8 mouse cellular contexts compared by ENCODE assay signal in the genomic region with DNA sequence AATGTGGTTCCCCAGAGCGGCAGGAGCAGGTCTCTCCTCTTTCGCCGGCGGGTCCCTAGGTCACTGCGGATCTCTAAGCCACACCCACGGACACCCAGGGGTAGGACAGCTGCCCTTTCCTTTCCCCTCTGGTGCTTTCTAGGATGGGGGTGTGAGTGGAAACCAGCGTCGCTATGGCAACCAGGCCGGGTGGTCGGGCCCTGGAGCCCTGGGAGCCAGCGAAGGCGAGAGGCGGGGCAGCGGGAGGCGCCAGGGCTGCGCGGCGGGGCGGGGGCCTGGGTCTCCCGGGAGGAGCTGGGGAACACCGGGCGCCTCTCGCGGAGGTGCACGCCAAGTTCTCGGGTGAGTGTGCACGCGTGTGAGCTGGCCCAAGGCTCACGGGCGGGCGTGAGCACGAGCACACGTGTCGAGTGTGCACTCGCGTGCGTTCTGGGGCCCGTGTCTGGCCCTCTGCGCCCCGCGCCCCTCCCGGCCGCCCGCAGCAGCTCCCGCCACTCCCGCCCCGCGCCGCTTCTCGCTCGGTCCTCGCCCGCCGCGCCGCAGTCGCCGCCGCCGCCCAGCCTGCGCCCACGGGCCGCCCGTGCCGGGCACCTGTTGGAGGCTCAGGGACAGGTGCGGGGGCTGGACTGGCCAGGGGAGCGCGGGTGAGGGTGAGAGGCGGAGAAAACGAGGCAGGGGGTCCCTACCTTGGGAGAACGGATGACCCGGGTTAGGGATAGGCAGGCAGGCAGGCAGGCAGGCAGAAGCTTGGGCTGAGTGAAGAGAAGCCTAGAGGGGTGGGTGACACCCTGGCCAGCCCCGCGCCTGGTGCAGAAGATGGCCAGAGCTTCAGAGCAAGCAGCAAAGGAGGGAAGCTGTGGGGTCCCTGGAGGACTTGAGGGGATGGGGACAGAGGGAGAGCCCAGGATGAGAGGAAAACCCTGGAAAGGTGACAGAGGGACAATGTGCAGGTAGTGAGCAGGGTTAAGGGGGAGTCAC. TPM values are rescaled to one million over a fixed set of nuclear protein-coding genes. Genes with fewer than 3 reads are reported as not detected.
DNase-seq lines count a peak whose midpoint lies in the region; ATAC-seq and TF ChIP-seq lines count a peak whose summit lies in the region.

No protein-coding gene starts in this region.

- 0 out of 2 replicates have a peak, but pooled peaks cover 6% of the 10 kb centered on the region for H3K4me1 ChIP-seq in heart, embryonic 16.5 days (ENCODE audit: control insufficient read depth, insufficient read depth, low read length)
- H3K4me1 ChIP-seq in ES-E14 (ENCODE audit: control insufficient read depth in 2 of 2, insufficient read depth in 2 of 2, low read length in 2 of 2, poor library complexity in 1 of 2): peaks cover 0 to 19% of the 10 kb centered on the region in 2 experiments; a peak in 2 of 4 replicates
- peaks cover 28% of the 10 kb centered on the region for H3K4me1 ChIP-seq in intestine, embryonic 16.5 days (ENCODE audit: control insufficient read depth, insufficient read depth, low read length)
- peaks cover 24% of the 10 kb centered on the region for H3K4me1 ChIP-seq in neural tube, embryonic 15.5 days

- peak overlapping the region; percentile 95 for H3K4me2 ChIP-seq in heart, embryonic 16.5 days (ENCODE audit: low read depth, low read length)
- H3K4me2 ChIP-seq in intestine, embryonic 16.5 days (ENCODE audit: low read depth, low read length): peak overlapping the region; percentile 99
- H3K4me2 ChIP-seq in neural tube, embryonic 15.5 days: peak overlapping the region; percentile 100

- DNase-seq in heart, adult 8-10 months (ENCODE audit: low spot score): no peak
- no peak for DNase-seq in ES-E14 (ENCODE audit: low read depth, low spot score)
- peak; percentile 81 for DNase-seq in embryo, embryonic 11 days

- under 1% methylated on average over 73 of the region's 74 CpGs for WGBS in heart, embryonic 16.5 days
- 2% methylated on average over 73 of the region's 74 CpGs for WGBS in intestine, embryonic 16.5 days
- 1% methylated on average over 41 of the region's 74 CpGs for WGBS in neural tube, embryonic 15.5 days

- no peak for ATAC-seq in heart, embryonic 16.5 days (replicated peaks; ENCODE audit: extremely low read depth, insufficient read depth, low FRiP score)
- peak; percentile 41 for ATAC-seq in intestine, embryonic 16.5 days
- ATAC-seq in neural tube, embryonic 15.5 days (ENCODE audit: low FRiP score): peak; percentile 59
- ATAC-seq in activated CD4-positive, CD25-positive, alpha-beta regulatory T cell, adult 4 months: no peak
- ATAC-seq in inflammation-experienced regulatory T-cells, adult 6 months: no peak

- H3K36me3 ChIP-seq in heart, embryonic 16.5 days (ENCODE audit: control insufficient read depth, insufficient read depth): peaks cover 7% of the 10 kb centered on the region
- H3K36me3 ChIP-seq in ES-E14 (ENCODE audit: control insufficient read depth, insufficient read depth, low read length, poor library complexity, severe bottlenecking): peaks cover 14% of the 10 kb centered on the region
- H3K36me3 ChIP-seq in intestine, embryonic 16.5 days (ENCODE audit: control insufficient read depth, insufficient read depth, low read length): peaks cover 6% of the 10 kb centered on the region; the same call in 1 of the 2 replicates
- H3K36me3 ChIP-seq in neural tube, embryonic 15.5 days: peaks cover 20% of the 10 kb centered on the region

- peak overlapping the region; percentile 62 for H3K9ac ChIP-seq in heart, embryonic 16.5 days (ENCODE audit: low read length)
- H3K9ac ChIP-seq in ES-E14 (ENCODE audit: insufficient read depth, low read depth, low read length, poor library complexity, severe bottlenecking): peak overlapping the region; percentile 52
- peak overlapping the region; percentile 67 for H3K9ac ChIP-seq in intestine, embryonic 16.5 days (ENCODE audit: low read depth, low read length)
- peak overlapping the region; percentile 74 for H3K9ac ChIP-seq in neural tube, embryonic 15.5 days (replicated peaks)

- in situ Hi-C loops in ES-E14 (cut with MboI; ENCODE audit: low sequenced_read_pairs in 2 of 2, unreplicated experiment in 2 of 2): no loop called here

- no peaks in the 10 kb centered on the region for H3K9me3 ChIP-seq in heart, embryonic 16.5 days (replicated peaks; ENCODE audit: control insufficient read depth, low read length)
- H3K9me3 ChIP-seq in ES-E14 (ENCODE audit: control insufficient read depth, insufficient read depth, low read depth, low read length): no peaks in the 10 kb centered on the region
- no peaks in the 10 kb centered on the region for H3K9me3 ChIP-seq in intestine, embryonic 16.5 days (ENCODE audit: control insufficient read depth, low read length)
- no peaks in the 10 kb centered on the region for H3K9me3 ChIP-seq in neural tube, embryonic 15.5 days (replicated peaks)

- peaks cover 28% of the 10 kb centered on the region for H3K27me3 ChIP-seq in heart, embryonic 16.5 days (ENCODE audit: control insufficient read depth, insufficient read depth, low read length)
- peaks cover 23% of the 10 kb centered on the region for H3K27me3 ChIP-seq in intestine, embryonic 16.5 days (replicated peaks; ENCODE audit: control insufficient read depth, insufficient read depth, low read length)
- peaks cover 22% of the 10 kb centered on the region for H3K27me3 ChIP-seq in neural tube, embryonic 15.5 days (replicated peaks)

- H3K4me3 ChIP-seq in heart, embryonic 16.5 days (ENCODE audit: low read length): peak overlapping the region; percentile 59
- H3K4me3 ChIP-seq in ES-E14 (ENCODE audit: insufficient read depth in 1 of 2, low read depth in 1 of 2, low read length in 2 of 2, poor library complexity in 1 of 2, severe bottlenecking in 1 of 2): peak overlapping the region; percentile 63 to 80
- H3K4me3 ChIP-seq in intestine, embryonic 16.5 days (ENCODE audit: low read length): peak overlapping the region; percentile 57
- H3K4me3 ChIP-seq in neural tube, embryonic 15.5 days (replicated peaks): peak overlapping the region; percentile 61

- no peak overlapping the region for H3K27ac ChIP-seq in heart, embryonic 16.5 days (ENCODE audit: low read length)
- H3K27ac ChIP-seq in ES-E14 (ENCODE audit: insufficient read depth, low read depth, low read length, poor library complexity, severe bottlenecking): no peak overlapping the region
- H3K27ac ChIP-seq in intestine, embryonic 16.5 days (ENCODE audit: low read length): no peak overlapping the region
- peak overlapping the region; percentile 45; the same call in 1 of the 2 replicates for H3K27ac ChIP-seq in neural tube, embryonic 15.5 days (replicated peaks)

TF ChIP-seq in ES-E14, 5 proteins besides CTCF, POLR2A, EP300 and RAD21 (continues in another document):
- TF ChIP-seq MAFK (IDR thresholded peaks at IDR 0.05; ENCODE audit: insufficient read depth, low read depth, low read length): no peak

RNA-seq across cellular contexts. Expression of a gene that starts 0.5 kb away (rescaled TPM):
- polyA plus RNA-seq in heart, embryonic 16.5 days (2015; fragmentation: Nextera tagmentation; extraction: Ambion mirVana): not detected in 2 replicates
- total RNA-seq in heart, adult 8-10 months (2022): not detected
- total RNA-seq in ES-E14 (2012; rRNA removed): 5.5 and 7.7 TPM in 2 replicates
- polyA plus RNA-seq in intestine, embryonic 16.5 days (2015; fragmentation: Nextera tagmentation; extraction: Ambion mirVana): 0.37 and 0.62 TPM in 2 replicates
- polyA plus RNA-seq in neural tube, embryonic 15.5 days (2015; fragmentation: Nextera tagmentation; extraction: Ambion mirVana): 36.2 and 39.3 TPM in 2 replicates
- not detected for polyA plus RNA-seq in activated CD4-positive, CD25-positive, alpha-beta regulatory T cell, adult 4 months (2017; shearing (Covaris generic))
- polyA plus RNA-seq in inflammation-experienced regulatory T-cells, adult 6 months (2017; shearing (Covaris generic)): not detected

RNA-seq across cellular contexts. Expression of a gene that starts 14.1 kb away (rescaled TPM):
- polyA plus RNA-seq in heart, embryonic 16.5 days (2015; fragmentation: Nextera tagmentation; extraction: Ambion mirVana): 19.8 and 22.2 TPM in 2 replicates
- total RNA-seq in heart, adult 8-10 months (2022): 1 to 10 TPM; 4.8 to 9.6 (median 6.4) TPM
- 99.7 and 111 TPM in 2 replicates for total RNA-seq in ES-E14 (2012; rRNA removed)
- 18.3 and 24.8 TPM in 2 replicates for polyA plus RNA-seq in intestine, embryonic 16.5 days (2015; fragmentation: Nextera tagmentation; extraction: Ambion mirVana)
- 20.3 and 28.6 TPM in 2 replicates for polyA plus RNA-seq in neural tube, embryonic 15.5 days (2015; fragmentation: Nextera tagmentation; extraction: Ambion mirVana)
- polyA plus RNA-seq in activated CD4-positive, CD25-positive, alpha-beta regulatory T cell, adult 4 months (2017; shearing (Covaris generic)): 10 to 100 TPM; 10.5 to 18.4 TPM
- 10 to 100 TPM; 11.2 to 19.3 (median 18.2) TPM for polyA plus RNA-seq in inflammation-experienced regulatory T-cells, adult 6 months (2017; shearing (Covaris generic))

RNA-seq across cellular contexts. Expression of a gene that starts 14.5 kb away (rescaled TPM):
- 50.5 and 52.0 TPM in 2 replicates for polyA plus RNA-seq in heart, embryonic 16.5 days (2015; fragmentation: Nextera tagmentation; extraction: Ambion mirVana)
- total RNA-seq in heart, adult 8-10 months (2022): 10 to 100 TPM; 18.3 to 23.9 (median 21.3) TPM
- 68.7 and 78.7 TPM in 2 replicates for total RNA-seq in ES-E14 (2012; rRNA removed)
- polyA plus RNA-seq in intestine, embryonic 16.5 days (2015; fragmentation: Nextera tagmentation; extraction: Ambion mirVana): 62.3 and 64.0 TPM in 2 replicates
- 89.4 and 90.5 TPM in 2 replicates for polyA plus RNA-seq in neural tube, embryonic 15.5 days (2015; fragmentation: Nextera tagmentation; extraction: Ambion mirVana)
- polyA plus RNA-seq in activated CD4-positive, CD25-positive, alpha-beta regulatory T cell, adult 4 months (2017; shearing (Covaris generic)): 10 to 100 TPM; 54.8 to 82.2 TPM
- 10 to 100 TPM; 63.0 to 88.4 (median 68.7) TPM for polyA plus RNA-seq in inflammation-experienced regulatory T-cells, adult 6 months (2017; shearing (Covaris generic))

RNA-seq across cellular contexts. Expression of a gene that starts 16.3 kb away (rescaled TPM):
- polyA plus RNA-seq in heart, embryonic 16.5 days (2015; fragmentation: Nextera tagmentation; extraction: Ambion mirVana): not detected in 2 replicates
- not detected for total RNA-seq in heart, adult 8-10 months (2022)
- not detected in 2 replicates for total RNA-seq in ES-E14 (2012; rRNA removed)
- polyA plus RNA-seq in intestine, embryonic 16.5 days (2015; fragmentation: Nextera tagmentation; extraction: Ambion mirVana): not detected in 2 replicates
- not detected in 2 replicates for polyA plus RNA-seq in neural tube, embryonic 15.5 days (2015; fragmentation: Nextera tagmentation; extraction: Ambion mirVana)
- polyA plus RNA-seq in activated CD4-positive, CD25-positive, alpha-beta regulatory T cell, adult 4 months (2017; shearing (Covaris generic)): not detected
- not detected for polyA plus RNA-seq in inflammation-experienced regulatory T-cells, adult 6 months (2017; shearing (Covaris generic))

RNA-seq across cellular contexts. Expression of a gene that starts 36.8 kb away (rescaled TPM):
- 31.1 and 35.4 TPM in 2 replicates for polyA plus RNA-seq in heart, embryonic 16.5 days (2015; fragmentation: Nextera tagmentation; extraction: Ambion mirVana)
- total RNA-seq in heart, adult 8-10 months (2022): 10 to 100 TPM; 35.8 to 40.4 (median 38.5) TPM
- 42.3 and 57.2 TPM in 2 replicates for total RNA-seq in ES-E14 (2012; rRNA removed)
- polyA plus RNA-seq in intestine, embryonic 16.5 days (2015; fragmentation: Nextera tagmentation; extraction: Ambion mirVana): 27.6 and 28.6 TPM in 2 replicates
- 52.4 and 55.2 TPM in 2 replicates for polyA plus RNA-seq in neural tube, embryonic 15.5 days (2015; fragmentation: Nextera tagmentation; extraction: Ambion mirVana)
- 10 to 100 TPM; 16.8 to 19.5 TPM for polyA plus RNA-seq in activated CD4-positive, CD25-positive, alpha-beta regulatory T cell, adult 4 months (2017; shearing (Covaris generic))
- polyA plus RNA-seq in inflammation-experienced regulatory T-cells, adult 6 months (2017; shearing (Covaris generic)): 10 to 100 TPM; 16.8 to 20.3 (median 19.6) TPM

Comparison
In these comparisons a context has a peak if more than half of its experiments do, and no peak if none do; other contexts are left out.
1. ATAC-seq: peak in intestine, embryonic 16.5 days (single experiment) and neural tube, embryonic 15.5 days (single experiment); none in heart, embryonic 16.5 days (single experiment), activated CD4-positive, CD25-positive, alpha-beta regulatory T cell, adult 4 months (single experiment) and inflammation-experienced regulatory T-cells, adult 6 months (single experiment).
2. RNA of a gene that starts 0.5 kb away (polyA plus RNA-seq): 36.2 to 39.3 TPM in neural tube, embryonic 15.5 days; 0.37 to 0.62 TPM in intestine, embryonic 16.5 days, not detected in heart, embryonic 16.5 days, not detected in activated CD4-positive, CD25-positive, alpha-beta regulatory T cell, adult 4 months and not detected in inflammation-experienced regulatory T-cells, adult 6 months; every median in the first group is over 10 times any median in the second.
3. Peak in every context shown above with its lines, with median percentiles within 50 percentile points of each other: H3K4me2 ChIP-seq, H3K4me3 ChIP-seq and H3K9ac ChIP-seq.